Mouse (Mus musculus) neural tube, embryonic 13.5 days (tissue): ENCODE results near the gene Spcs3. TPM values are rescaled to one million over a fixed set of nuclear protein-coding genes. Genes with fewer than 3 reads are reported as not detected.
"Not testable (repeated sequence)": the region's sequence is repeated elsewhere in the genome, so short reads cannot be mapped to it uniquely, and the experiment has no call there.

Source experiments
- ATAC-seq: fragments of 200-750 bp; cut with Nextera tagmentation; 2 replicates; pipeline ENCODE4 v1.8.0; 2017; ENCODE audit warnings: low read depth, mild to moderate bottlenecking, moderate TSS enrichment, moderate library complexity
- H3K27ac ChIP-seq: fragments of 300-500 bp; sonication (generic); replicated peaks from 2 replicates; pipeline ENCODE4 v1.5.1; 2015; ENCODE audit warnings: moderate library complexity, mild to moderate bottlenecking, inconsistent platforms
- H3K27me3 ChIP-seq: fragments of 300-500 bp; sonication (generic); 2 replicates; pipeline ENCODE4 v1.6.1; 2015; ENCODE audit warnings: mild to moderate bottlenecking, inconsistent platforms
- H3K36me3 ChIP-seq: fragments of 300-500 bp; sonication (generic); 2 replicates; pipeline ENCODE4 v1.6.1; 2015; ENCODE audit warnings: mild to moderate bottlenecking, inconsistent platforms
- H3K4me1 ChIP-seq: fragments of 300-500 bp; sonication (generic); replicated peaks from 2 replicates; pipeline ENCODE4 v1.6.1; 2015; ENCODE audit warnings: inconsistent platforms
- H3K4me2 ChIP-seq: fragments of 300-500 bp; sonication (generic); 2 replicates; pipeline ENCODE4 v1.6.1; 2015; ENCODE audit warnings: inconsistent platforms, mild to moderate bottlenecking, moderate library complexity
- H3K4me3 ChIP-seq: fragments of 300-500 bp; sonication (generic); 2 replicates; pipeline ENCODE4 v1.5.1; 2015; ENCODE audit warnings: mild to moderate bottlenecking, inconsistent platforms
- H3K9ac ChIP-seq: fragments of 300-500 bp; sonication (generic); 2 replicates; pipeline ENCODE4 v1.6.1; 2015; ENCODE audit warnings: moderate library complexity, mild to moderate bottlenecking, inconsistent platforms
- H3K9me3 ChIP-seq: fragments of 300-500 bp; sonication (generic); 2 replicates; pipeline ENCODE4 v1.6.1; 2016; ENCODE audit warnings: inconsistent platforms
- WGBS: fragments of 180-500 bp; shearing (Covaris S2); methylation state at CpG from one replicate; pipeline ENCODE4 v1.1.7; 2015; 5-methylcytosine and 5-hydroxymethylcytosine counted together
- polyA plus RNA-seq: library from polyadenylated mRNA; unstranded; fragments of >200 nt; fragmentation: Nextera tagmentation; extraction: Ambion mirVana; gene quantifications from 2 replicates; pipeline ENCODE4 v1.2.1, GENCODE M21; 2015

The Spcs3 gene
- polyA plus RNA-seq, 1 experiment from 2014 or later: 48.6 TPM

DNA sequence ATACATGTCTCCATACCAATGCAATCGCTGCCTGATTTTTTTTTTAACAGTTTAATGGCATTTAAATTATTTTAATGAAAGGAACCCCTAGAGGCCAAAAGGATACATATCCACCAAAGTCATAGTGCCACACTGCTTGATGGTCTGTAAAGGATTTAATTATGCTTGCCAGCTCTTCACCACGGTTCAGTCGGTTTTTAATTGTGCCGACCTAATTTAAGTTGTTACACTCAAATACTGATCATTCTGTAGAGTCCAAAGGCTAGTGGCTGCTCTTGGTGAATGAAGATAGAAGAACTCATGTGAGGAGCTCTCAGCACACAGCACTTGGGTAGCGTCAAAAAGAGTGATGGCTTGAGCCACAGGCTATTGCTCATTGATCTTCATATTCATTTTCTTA lies 5.4 kb upstream of the Spcs3 start:
- Histone ChIP-seq H3K36me3 (no peaks in the 10 kb centered on the region), H3K27ac (no peak overlapping the region), H3K4me2 (no peak overlapping the region), H3K4me3 (no peak overlapping the region), H3K4me1 (0 out of 2 replicates have a peak, but pooled peaks cover 5% of the 10 kb centered on the region), H3K27me3 (no peaks in the 10 kb centered on the region), H3K9ac (no peak overlapping the region), H3K9me3 (no peaks in the 10 kb centered on the region)
- WGBS: 71% methylated on average over 5 of the region's 5 CpGs
- ATAC-seq: no peak

DNA sequence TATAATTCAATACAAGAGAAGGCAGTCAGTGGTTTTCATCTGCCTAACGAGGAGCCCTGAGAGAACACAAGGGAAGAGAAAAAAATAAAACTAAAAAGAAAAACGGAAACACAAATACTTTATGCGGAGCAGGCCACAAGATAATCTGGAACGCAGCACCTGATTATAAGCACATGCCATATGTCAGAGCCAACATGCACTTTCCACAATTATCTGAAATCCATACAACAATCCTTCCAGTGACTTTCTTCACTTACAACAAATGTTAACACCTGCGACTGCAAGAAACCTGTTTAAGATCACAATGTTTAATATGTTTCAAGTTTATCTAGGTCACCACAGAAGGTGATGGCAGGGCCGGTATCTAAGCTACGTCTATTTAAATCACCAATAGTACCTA lies 1.2 kb downstream of the Spcs3 start:
- Histone ChIP-seq H3K27me3 (no peaks in the 10 kb centered on the region), H3K4me1 (peaks cover 24% of the 10 kb centered on the region), H3K4me3 (peak overlapping the region; percentile 95), H3K9me3 (no peaks in the 10 kb centered on the region), H3K27ac (no peak overlapping the region), H3K9ac (peak overlapping the region; percentile 94), H3K4me2 (peak overlapping the region; percentile 68), H3K36me3 (no peaks in the 10 kb centered on the region)
- WGBS: 69% methylated on average over 7 of the region's 7 CpGs
- no peak for ATAC-seq

DNA sequence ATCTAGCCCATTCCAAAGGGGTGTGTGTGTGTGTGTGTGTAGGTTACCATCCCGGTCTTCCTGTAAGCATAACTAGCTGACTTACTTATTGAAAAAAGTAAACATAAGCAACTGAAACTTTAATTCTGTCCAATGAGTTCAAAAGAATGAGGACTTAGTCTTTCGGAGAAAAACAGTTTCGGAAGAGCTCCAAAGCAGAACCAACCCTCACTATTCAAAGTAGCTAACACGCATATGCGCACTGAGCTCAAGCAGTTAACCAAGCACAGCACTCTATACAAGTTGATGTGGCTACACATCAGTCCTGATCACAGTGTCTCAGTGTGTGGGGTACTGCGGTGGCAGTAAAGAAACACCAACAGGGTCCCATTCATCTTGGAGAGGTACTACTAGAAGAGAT lies 3.1 kb downstream of the Spcs3 start:
- H3K9me3 ChIP-seq: no peaks in the 10 kb centered on the region
- H3K4me3 ChIP-seq: no peak overlapping the region
- 96% methylated on average over 6 of the region's 6 CpGs for whole genome bisulfite sequencing
- H3K9ac ChIP-seq: no peak overlapping the region
- no peak overlapping the region for H3K4me2 ChIP-seq
- no peaks in the 10 kb centered on the region for H3K27me3 ChIP-seq
- H3K36me3 ChIP-seq: peaks cover 14% of the 10 kb centered on the region
- ATAC-seq: no peak
- no peak overlapping the region for H3K27ac ChIP-seq
- H3K4me1 ChIP-seq: peaks cover 24% of the 10 kb centered on the region

DNA sequence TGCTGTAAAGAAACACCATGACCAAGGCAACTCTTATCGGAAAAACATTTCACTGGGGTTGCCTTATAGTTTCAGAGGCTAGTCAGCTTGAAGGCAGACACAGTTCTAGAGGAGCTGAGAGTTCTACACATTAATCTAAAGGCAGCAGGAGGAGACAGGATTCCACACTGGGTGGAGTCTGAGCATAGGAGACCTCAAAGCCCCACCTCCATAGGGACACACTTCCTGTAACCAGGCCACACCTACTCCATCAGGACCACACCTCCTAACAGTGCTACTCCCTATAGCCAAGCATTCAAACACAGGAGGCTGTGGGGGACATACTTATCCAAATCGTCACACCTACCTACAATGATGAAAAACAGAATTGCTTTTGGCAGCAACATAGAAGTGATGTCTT lies 4.2 kb downstream of the Spcs3 start:
- H3K36me3 ChIP-seq: peaks cover 21% of the 10 kb centered on the region
- no peaks in the 10 kb centered on the region for H3K9me3 ChIP-seq
- ATAC-seq: no peak
- H3K4me2 ChIP-seq: no peak overlapping the region
- H3K9ac ChIP-seq: no peak overlapping the region
- H3K27me3 ChIP-seq: no peaks in the 10 kb centered on the region
- WGBS: 92% methylated on average over 2 of the region's 2 CpGs
- H3K4me1 ChIP-seq: peaks cover 23% of the 10 kb centered on the region
- no peak overlapping the region for H3K4me3 ChIP-seq
- no peak overlapping the region for H3K27ac ChIP-seq

DNA sequence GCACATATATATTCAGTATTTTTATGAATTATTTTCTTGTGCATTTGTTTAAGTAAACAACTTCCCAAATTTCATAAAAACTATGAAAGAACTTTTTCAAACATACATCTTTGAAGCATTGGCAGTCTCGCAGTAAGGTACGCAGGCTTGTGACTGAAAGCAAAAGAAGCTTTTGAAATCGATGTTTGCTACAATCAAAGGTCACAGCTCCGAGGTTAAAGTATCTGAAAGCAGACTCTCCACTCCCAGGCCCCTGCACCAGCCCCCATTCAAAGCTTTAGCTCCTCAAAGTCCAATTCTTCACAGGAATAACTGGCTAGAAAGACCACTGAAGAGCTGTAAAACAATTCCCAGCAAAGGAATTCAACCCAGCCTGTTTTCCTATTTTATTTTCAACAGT lies 9.3 kb downstream of the Spcs3 start:
- whole genome bisulfite sequencing: 28% methylated on average over 4 of the region's 4 CpGs
- Histone ChIP-seq H3K27ac (no peak overlapping the region), H3K4me2 (no peak overlapping the region), H3K4me3 (no peak overlapping the region), H3K27me3 (no peaks in the 10 kb centered on the region), H3K9ac (0 out of 2 replicates have a peak overlapping the region, but pooled peaks have one; percentile 41), H3K9me3 (no peaks in the 10 kb centered on the region), H3K36me3 (peaks cover 26% of the 10 kb centered on the region), H3K4me1 (0 out of 2 replicates have a peak, but pooled peaks cover 4% of the 10 kb centered on the region)
- no peak for ATAC-seq

DNA sequence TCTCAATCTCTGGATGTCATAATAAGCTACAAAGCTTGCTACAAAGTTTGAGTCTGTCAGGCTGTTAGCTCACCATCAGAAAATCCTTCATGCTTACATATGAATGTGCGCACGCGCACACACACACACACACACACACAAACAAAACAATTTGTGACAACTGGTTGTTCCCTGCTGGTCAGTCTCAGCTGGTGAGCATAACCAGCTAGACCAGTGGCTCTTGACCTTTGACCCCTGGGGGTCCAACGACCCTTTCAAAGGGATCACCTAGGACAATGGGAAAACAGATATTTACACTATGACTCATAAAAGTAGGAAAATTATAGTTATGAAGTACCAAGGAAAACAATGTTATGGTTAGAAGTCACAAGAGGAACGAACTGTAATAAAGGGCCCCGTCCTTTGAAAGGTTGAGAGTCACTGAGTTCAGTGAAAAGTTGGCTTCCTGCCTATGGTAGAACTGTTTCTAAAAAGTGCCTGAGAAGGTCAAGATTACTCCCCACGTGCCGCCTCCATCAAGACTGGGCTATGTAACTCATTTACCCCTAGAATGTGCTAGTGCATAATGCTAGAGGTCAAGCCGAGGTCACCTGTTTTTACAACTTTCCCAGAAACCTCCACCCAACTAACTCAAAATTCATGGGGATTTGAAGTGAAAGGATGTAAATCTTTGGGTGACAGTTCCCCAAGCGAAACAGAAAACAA lies 10.9 kb downstream of the Spcs3 start:
- Histone ChIP-seq H3K4me3 (no peak overlapping the region), H3K4me1 (0 out of 2 replicates have a peak, but pooled peaks cover 1% of the 10 kb centered on the region), H3K9me3 (no peaks in the 10 kb centered on the region), H3K27ac (no peak overlapping the region), H3K9ac (no peak overlapping the region), H3K27me3 (no peaks in the 10 kb centered on the region), H3K4me2 (no peak overlapping the region), H3K36me3 (peaks cover 26% of the 10 kb centered on the region)
- 67% methylated on average over 10 of the region's 10 CpGs for whole genome bisulfite sequencing
- no peak for ATAC-seq

DNA sequence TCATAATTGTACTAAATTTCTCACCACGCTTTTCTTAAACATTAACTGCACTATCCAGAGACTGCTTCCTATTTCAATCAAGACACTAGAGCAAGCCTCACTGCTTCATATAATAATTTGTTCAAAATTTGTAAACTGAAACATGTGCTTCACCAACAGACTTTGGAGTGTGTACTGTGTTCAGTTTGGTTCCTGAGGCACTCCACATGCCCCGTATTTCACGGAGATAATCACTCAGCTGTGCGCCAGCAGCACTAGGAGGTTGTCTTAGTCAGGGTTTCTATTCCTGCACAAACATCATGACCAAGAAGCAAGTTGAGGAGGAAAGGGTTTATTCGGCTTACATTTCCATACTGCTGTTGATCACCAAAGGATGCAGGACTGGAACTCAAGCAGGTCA lies 17.6 kb downstream of the Spcs3 start:
- not testable (repeated sequence) for ATAC-seq, H3K27ac ChIP-seq, H3K4me3 ChIP-seq, H3K9me3 ChIP-seq, H3K36me3 ChIP-seq, H3K4me1 ChIP-seq, H3K27me3 ChIP-seq, H3K4me2 ChIP-seq, H3K9ac ChIP-seq
- 91% methylated on average over 5 of the region's 5 CpGs for WGBS

DNA sequence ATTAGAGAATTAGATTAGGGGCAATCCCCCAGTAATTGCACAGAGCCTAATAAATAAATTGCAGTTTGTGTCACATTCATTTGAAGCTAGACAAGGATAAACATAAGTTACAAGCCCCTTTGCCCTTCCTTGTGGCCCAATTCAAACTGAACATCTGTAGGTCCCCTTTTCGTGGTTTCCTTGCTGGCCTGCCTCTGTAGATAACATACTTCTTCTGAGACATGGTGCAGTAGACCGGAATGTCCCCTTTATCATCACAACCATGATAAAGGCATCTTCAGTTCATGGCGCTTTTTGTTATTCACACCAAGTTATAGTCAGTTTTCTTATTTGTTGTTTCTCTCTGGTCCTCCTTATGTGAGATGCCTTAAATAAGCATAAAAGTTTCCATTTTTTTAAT lies 18.0 kb downstream of the Spcs3 start:
- Histone ChIP-seq H3K4me3 (no peak overlapping the region), H3K36me3 (no peaks in the 10 kb centered on the region), H3K9ac (no peak overlapping the region), H3K4me2 (no peak overlapping the region), H3K9me3 (no peaks in the 10 kb centered on the region), H3K27me3 (no peaks in the 10 kb centered on the region), H3K27ac (no peak overlapping the region), H3K4me1 (0 out of 2 replicates have a peak, but pooled peaks cover 5% of the 10 kb centered on the region)
- WGBS: 93% methylated on average over 3 of the region's 3 CpGs
- no peak for ATAC-seq

DNA sequence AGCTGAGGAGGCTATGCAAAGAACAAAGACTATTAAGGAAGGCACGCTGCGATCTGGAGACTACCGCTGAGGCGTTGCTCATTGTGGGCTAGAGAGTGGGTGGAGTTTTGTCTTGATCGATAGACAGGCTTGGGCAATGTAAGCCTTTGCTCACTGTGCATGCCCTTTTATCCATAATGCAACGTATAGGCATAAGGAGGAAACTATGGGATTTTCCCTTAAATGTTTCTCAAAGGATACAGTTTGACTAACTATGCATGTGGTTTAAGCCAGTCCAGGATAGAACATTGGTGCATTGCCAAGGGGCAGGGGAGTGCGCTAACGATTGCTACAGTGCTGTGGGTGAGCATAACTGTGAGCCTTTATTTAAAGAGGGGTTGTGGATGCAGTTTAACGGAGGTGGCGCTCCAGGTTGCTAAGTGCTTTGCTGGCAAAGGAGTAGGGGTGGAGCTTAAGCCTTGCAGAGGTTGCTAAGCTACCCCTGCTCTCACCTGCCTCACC lies 20.5 kb downstream of the Spcs3 start:
- peak overlapping the region; percentile 40 for H3K4me3 ChIP-seq
- no peaks in the 10 kb centered on the region for H3K9me3 ChIP-seq
- peak overlapping the region; percentile 58 for H3K4me2 ChIP-seq
- 5% methylated on average over 10 of the region's 10 CpGs for WGBS
- 0 out of 2 replicates have a peak, but pooled peaks cover 5% of the 10 kb centered on the region for H3K4me1 ChIP-seq
- ATAC-seq: peak; percentile 90
- H3K27me3 ChIP-seq: no peaks in the 10 kb centered on the region
- peak overlapping the region; percentile 68 for H3K9ac ChIP-seq
- peak overlapping the region; percentile 30 for H3K27ac ChIP-seq
- no peaks in the 10 kb centered on the region for H3K36me3 ChIP-seq

DNA sequence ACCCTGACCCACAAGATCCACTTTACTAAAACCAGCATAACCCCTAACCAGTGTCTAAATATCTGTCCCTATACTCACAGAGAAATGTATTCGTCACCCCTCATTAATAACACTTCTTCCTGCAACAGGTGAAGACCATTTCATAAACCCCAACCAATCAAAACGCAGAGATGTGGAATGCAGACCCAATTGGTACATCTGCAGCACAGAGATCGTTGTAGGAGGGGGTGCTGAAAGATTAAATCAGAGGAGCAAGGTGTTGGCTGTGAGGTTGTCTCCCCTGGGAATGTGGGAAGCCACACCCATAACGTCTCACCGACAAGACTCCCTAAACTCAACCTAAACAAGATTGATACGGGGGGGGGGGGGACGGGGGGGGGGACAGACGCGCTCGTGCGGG lies 21.0 kb downstream of the Spcs3 start:
- no peaks in the 10 kb centered on the region for H3K27me3 ChIP-seq
- no peaks in the 10 kb centered on the region for H3K9me3 ChIP-seq
- 3% methylated on average over 10 of the region's 11 CpGs for WGBS
- ATAC-seq: peak; percentile 66
- H3K9ac ChIP-seq: peak overlapping the region; percentile 68
- H3K27ac ChIP-seq: no peak overlapping the region
- peak overlapping the region; percentile 58 for H3K4me2 ChIP-seq
- H3K4me1 ChIP-seq: 0 out of 2 replicates have a peak, but pooled peaks cover 5% of the 10 kb centered on the region
- peak overlapping the region; percentile 40 for H3K4me3 ChIP-seq
- no peaks in the 10 kb centered on the region for H3K36me3 ChIP-seq

DNA sequence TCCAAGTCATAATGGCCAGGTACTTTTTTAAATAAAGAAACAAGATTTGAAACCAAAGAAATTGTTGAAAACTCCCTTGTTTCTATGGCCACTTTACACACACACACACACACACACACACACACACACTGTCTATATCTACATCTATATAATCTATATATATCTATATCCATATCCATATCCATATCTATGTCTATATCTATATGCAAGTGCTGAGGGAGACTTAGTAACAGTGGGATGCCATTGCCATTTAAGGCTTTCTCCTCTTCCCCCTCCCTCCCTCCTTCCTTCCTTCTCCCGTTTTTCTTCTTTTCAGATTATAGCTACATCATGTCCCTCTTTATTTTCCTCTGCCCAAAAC lies 21.7 kb downstream of the Spcs3 start:
- H3K9ac ChIP-seq: no peak overlapping the region
- H3K4me2 ChIP-seq: peak overlapping the region; percentile 58
- H3K9me3 ChIP-seq: no peaks in the 10 kb centered on the region
- H3K4me1 ChIP-seq: 0 out of 2 replicates have a peak, but pooled peaks cover 5% of the 10 kb centered on the region
- no peaks in the 10 kb centered on the region for H3K27me3 ChIP-seq
- no peak overlapping the region for H3K27ac ChIP-seq
- peak; percentile 44; the same call in 1 of the 2 replicates for ATAC-seq
- 18% methylated on average over 1 of the region's 1 CpGs for WGBS
- H3K4me3 ChIP-seq: no peak overlapping the region
- H3K36me3 ChIP-seq: no peaks in the 10 kb centered on the region

DNA sequence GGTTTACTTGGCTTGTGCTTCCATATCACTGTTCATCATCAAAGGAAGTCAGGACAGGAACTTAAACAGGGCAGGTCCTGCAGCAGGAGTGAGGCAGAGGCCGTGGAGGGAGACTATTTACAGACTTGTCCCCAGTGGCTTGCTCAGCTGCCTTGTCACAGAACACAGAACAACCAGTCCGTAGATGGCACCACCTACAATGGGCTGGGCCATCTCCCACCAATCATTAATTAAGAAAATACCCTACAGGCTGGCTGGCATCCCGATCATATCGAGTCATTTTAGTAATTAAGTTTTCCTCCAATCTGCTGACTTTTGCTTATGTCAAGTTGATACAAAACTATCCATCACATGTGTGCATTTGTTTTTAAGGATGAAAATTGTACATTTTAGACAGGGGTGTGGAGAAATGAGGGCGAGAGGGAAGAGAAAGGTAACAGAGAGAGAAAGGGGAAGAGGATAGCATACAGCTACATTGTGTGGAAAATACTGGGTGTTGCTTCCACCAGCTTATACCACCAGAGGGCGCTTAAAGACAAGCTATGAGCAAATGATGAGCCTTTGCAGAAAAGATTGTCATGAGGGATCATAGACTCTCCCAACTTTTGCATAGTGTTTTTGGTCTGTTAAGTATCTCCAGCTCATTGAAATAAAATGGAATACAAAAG lies 22.2 kb downstream of the Spcs3 start:
- peak; percentile 51 for ATAC-seq
- Histone ChIP-seq H3K4me2 (peak overlapping the region; percentile 38), H3K36me3 (no peaks in the 10 kb centered on the region), H3K4me3 (0 out of 2 replicates have a peak overlapping the region, but pooled peaks have one; percentile 3), H3K4me1 (0 out of 2 replicates have a peak, but pooled peaks cover 5% of the 10 kb centered on the region), H3K9ac (no peak overlapping the region), H3K9me3 (no peaks in the 10 kb centered on the region), H3K27me3 (no peaks in the 10 kb centered on the region), H3K27ac (no peak overlapping the region)
- WGBS: 32% methylated on average over 6 of the region's 6 CpGs
